Mouse (Mus musculus) yolk sac, embryonic 10.5 days (tissue): ENCODE measurements around the gene Phf21a.
"Not testable (repeated sequence)": the region's sequence is repeated elsewhere in the genome, so short reads cannot be mapped to it uniquely, and the experiment has no call there.

Experiments used
- DNase-seq: peaks from one replicate; pipeline ENCODE4 v3.0.0-alpha.2; 2017; ENCODE audit warnings: low spot score

The Phf21a gene

GRCm38 (mm10) chr2:92385113-92386051 is 292.5 kb downstream of the Phf21a start:
- no peak for DNase-seq

DNA sequence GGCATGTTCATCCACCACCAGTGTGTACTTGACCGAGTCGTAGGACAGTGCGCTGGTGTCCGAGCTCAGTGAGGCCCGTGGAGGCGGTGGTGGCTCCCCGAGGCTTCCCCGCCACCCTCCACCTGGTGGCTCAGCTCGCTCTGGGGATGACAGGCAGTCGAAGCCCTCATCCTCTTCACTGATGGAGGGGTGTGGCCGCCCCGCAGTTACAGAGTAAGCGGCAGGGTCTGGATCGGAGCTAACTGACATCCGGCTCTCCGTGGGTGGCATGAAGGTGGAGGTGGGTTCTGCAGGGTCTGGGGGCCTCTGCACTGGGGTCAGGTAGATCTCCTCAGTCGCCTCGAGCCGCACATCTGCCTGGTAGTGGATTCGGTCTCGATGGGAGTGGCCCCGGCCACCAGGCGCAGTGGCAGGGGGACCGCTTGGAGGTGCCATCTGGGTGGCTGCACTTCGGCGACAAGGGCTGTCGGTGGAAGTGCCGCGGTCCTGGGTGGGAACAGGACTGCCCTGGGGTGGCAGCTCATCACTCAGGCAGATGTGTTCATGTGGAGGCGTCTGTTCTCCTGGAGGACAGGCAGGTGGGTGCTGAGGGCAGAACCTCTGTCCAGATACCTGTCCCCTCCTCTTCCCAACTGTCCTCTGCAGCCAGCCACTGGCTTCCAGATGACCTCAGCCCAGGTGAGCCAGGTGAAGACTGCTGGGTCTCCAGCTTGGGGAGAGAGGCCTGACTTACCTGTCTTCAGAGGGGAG is 294.1 kb downstream of the Phf21a start:
- DNase-seq, result no peak

- no peak for DNase-seq
These were observed 294.7 kb downstream of the Phf21a start for GRCm38 (mm10) chr2:92387646-92388045.

- no peak for DNase-seq
These were observed 295.2 kb downstream of the Phf21a start for GRCm38 (mm10) chr2:92388081-92388517.

DNA sequence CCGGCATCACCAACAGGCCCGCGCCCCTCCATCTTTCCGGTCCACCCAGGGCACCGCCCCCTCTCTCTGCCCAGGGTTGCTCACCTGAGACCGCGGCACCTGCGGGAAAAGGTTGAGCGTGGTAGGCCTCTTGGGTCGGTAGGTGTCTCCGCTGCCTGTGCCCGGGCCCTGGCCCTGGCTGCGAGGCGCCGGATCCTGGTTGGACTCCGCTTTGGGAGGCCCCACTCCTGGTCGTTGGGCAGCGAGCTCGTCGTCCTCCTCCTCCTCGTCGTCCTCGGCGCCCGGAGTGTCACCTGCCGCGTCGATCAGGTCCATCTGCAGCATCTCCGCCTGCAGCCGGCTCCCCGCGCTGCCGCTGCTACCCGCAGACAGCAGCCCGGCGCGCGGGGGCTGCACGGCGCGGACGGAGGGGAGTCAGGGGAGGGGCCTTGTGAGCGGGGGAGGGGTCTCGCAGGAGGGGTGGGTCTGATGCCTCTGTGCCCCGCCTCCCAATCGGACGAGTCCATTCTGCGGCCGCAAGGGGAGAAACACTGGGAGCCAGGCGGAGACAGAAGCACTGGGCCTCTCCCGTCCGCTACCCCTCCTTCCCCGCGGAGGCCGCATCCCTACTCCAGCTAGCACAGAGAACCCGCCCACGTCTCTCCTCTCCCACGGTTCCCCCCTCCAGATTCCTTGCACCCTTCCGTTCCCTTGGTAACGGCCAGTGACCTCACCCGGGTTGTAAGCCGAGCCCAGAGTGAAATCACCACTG is 296.1 kb downstream of the Phf21a start:
- DNase-seq, result peak; percentile 90

- DNase-seq, result no peak
These were observed 296.7 kb downstream of the Phf21a start for GRCm38 (mm10) chr2:92389645-92390044.

DNA sequence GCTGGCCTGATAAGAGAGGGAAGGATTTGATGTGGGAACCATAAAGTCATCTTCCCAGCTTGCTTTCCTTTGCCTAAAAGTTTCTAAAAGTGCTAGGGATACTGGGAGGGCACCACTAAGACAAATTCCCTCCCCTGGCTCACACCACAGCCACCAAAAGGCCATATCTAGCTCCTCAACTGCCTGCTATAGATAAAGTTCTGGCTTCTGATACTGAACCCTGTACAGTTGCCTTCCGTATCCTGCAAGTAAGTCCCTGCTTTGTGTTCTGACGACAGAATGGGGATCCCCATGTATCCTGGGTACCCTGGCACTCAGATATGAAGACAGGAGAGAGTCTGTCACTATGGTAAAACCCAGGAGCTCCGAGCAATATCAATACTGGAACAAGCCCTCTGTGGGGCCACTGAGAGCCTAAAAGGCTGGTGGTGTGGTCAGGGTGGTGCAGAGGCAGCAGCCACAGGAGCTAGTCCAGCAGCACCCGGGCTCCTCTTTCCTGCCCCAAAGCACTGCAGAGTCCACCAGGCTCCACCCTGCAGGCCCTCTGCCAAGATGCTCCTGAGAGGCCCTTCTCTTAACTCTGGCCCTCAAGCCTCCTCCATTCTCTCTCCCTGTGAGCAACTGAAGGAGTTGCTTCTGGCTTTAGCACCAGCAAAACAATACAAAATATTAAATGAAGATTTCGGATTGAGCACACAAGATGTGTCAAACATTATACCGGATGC is 297.5 kb downstream of the Phf21a start:
- DNase-seq, result no peak

- DNase-seq, result no peak
These were observed 298.2 kb downstream of the Phf21a start for GRCm38 (mm10) chr2:92391116-92391515.

- no peak for DNase-seq
These were observed 298.9 kb downstream of the Phf21a start for GRCm38 (mm10) chr2:92391703-92392317.

- peak; percentile 43 for DNase-seq
These were observed 299.7 kb downstream of the Phf21a start for GRCm38 (mm10) chr2:92392318-92393264.

GRCm38 (mm10) chr2:92395535-92395934 is 302.6 kb downstream of the Phf21a start:
- no peak for DNase-seq

DNA sequence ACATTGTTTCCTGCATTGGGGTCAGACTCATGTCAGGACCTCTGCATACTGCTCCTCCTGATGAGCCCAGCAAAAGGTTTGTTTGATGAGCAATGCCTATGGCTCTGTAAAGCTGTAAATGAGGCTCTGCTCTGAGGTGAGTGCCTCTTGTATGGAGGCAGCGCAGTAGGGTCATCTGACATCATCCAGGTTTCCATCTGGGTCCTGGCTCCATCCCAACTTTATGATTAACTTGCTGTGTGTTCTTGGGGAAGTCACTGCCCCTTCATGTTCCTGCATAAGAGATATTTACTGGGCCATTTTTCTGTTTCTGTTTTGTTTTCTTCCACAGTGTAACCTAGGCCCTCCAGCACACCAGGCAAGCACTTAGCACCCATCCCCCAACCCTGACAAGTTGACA is 304.5 kb downstream of the Phf21a start:
- no peak for DNase-seq

- DNase-seq, result not testable (repeated sequence)
These were observed 307.0 kb downstream of the Phf21a start for GRCm38 (mm10) chr2:92399877-92400276.

- no peak for DNase-seq
These were observed 307.8 kb downstream of the Phf21a start for GRCm38 (mm10) chr2:92400682-92401081.

- DNase-seq, result no peak
These were observed 308.2 kb downstream of the Phf21a start, which contains the start of gene Mapk8ip1 for GRCm38 (mm10) chr2:92401091-92401561. Gene Mapk8ip1, minus strand, starts transcription at chr2:92401263.

DNA sequence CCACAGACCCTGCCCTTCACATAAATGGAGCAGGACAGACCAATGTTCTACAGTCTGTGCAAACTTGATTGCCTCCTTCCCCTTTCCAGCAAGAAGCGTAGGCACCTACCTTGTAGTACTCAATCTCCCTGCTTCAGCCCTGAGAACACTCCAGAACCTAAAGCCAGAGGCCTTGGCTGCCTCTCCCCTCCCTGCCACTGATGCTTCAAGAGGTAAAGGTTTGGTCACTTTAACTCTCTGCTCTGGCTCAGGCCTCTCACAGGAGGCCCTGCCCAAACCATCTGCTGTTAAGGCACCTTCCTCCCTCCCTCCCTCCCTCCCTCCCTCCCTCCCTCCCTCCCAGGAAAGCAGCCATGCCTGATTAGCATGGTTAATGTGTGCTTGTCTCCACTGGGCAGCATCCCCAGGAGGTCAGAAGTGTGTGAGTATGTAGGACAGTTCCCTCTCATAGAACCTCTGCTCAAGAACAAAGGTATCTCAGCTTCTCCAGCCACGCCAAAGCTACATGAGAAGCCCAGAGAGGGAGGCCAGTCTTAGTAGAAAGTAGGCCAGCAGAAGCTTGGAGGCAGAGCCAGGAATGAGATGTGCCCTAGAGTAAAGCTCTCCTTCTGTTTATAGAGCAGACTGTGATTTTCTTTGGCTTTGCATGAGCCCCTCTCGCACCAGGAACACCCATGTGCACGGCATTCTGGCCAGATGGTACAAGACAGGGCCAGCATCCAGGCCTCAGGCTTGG is 309.8 kb downstream of the Phf21a start:
- no peak for DNase-seq

DNA sequence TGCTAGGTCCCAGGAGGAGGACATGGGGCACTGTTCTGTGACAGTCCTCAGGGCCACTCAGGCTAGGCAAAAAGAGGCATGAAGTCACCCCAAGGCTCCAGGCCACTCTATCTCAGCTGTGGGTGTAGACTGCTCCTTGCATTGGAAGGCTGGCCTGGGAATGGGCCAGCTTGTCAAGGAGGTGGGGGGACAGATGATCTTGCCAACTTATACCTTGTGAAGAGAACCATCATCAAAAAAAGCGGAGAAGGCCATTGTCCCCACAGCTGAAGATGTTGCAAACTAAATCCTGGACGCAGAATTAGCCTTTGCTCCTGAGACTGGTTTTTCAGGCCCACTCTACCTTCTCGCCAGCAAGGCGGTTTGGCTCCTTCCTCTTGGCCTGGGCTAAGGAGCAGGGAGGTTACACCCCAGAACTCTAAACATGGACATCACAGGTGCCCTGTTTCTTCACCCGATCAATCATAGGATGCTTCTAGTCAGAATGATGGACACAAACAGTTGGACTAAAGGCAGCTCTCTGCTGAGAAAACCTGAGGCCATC is 310.9 kb downstream of the Phf21a start:
- DNase-seq, result no peak

- no peak for DNase-seq
These were observed 311.8 kb downstream of the Phf21a start for GRCm38 (mm10) chr2:92404737-92405136.

DNA sequence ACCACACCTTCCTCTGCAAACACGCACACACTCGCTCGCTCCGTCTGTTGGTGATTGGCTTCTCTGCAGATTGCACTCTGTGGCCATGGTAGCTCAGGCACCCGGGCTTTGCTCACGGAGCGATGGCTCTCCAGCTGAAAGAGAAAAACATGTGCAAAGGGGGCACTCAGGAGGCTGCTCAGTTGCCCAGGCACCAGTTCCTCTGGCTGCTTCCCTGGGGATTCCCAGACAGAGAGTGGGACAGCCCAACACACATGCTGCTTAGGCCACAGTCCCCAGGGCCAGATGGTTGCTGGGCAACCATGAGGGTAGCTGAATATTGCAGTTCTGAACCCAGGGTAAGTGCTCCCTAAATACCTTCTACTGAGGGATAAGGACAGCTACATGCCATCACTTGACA is 312.8 kb downstream of the Phf21a start:
- no peak for DNase-seq
